Mouse (Mus musculus): ENCODE data around the gene Rtl1. TPM values are rescaled to one million over a fixed set of nuclear protein-coding genes. Genes with fewer than 3 reads are reported as not detected.
A peak's percentile ranks its signal among the peaks of the same experiment; 100 is the strongest.

Gene Rtl1
- polyA plus RNA-seq, 1 experiment from 2014 or later, result 1.0 TPM

DNA sequence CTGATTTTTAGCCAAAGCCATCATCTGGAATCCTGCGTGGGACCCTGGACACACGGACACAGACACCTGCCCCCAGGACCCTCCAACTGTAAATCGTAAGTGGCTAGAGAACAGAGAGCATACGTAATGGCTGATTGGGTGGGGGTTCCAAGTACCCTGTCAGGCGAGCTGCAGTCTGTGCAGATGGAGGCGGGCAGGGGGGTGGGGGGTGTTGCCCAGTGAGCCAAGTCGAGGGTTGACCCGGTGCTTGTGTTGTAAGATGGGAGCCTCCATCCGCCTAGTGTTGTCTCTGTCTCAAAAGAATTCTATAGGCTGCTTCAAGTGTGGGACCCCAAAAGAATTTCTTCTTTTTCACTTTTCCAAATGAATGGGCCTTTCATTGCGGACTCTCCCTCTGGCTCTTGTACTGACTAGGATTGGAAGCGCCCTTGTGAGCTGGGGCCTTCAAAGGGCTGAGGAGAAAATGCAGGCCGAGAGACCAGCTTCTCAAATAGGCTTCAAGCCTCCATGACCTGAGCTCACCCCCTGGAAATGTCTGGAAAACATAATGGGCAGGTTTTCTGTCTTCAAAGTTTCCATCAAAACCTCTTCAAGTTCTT, 41.8 kb downstream of the Rtl1 start:
- H3K9me3 ChIP-seq, result no peaks in the 10 kb centered on the region
- H3K4me3 ChIP-seq, result no peak overlapping the region
- H3K27me3 ChIP-seq (ENCODE audit: poor library complexity, severe bottlenecking), result peaks cover 12% of the 10 kb centered on the region; the same call in 1 of the 2 replicates
- DNase-seq (ENCODE audit: extremely low spot score, low spot score), result no peak
- H3K27ac ChIP-seq, result peak overlapping the region; percentile 79
- 46% methylated on average over 12 of the region's 12 CpGs for WGBS
- H3K36me3 ChIP-seq (replicated peaks), result peaks cover 89% of the 10 kb centered on the region
- peaks cover 97% of the 10 kb centered on the region for H3K4me1 ChIP-seq

DNA sequence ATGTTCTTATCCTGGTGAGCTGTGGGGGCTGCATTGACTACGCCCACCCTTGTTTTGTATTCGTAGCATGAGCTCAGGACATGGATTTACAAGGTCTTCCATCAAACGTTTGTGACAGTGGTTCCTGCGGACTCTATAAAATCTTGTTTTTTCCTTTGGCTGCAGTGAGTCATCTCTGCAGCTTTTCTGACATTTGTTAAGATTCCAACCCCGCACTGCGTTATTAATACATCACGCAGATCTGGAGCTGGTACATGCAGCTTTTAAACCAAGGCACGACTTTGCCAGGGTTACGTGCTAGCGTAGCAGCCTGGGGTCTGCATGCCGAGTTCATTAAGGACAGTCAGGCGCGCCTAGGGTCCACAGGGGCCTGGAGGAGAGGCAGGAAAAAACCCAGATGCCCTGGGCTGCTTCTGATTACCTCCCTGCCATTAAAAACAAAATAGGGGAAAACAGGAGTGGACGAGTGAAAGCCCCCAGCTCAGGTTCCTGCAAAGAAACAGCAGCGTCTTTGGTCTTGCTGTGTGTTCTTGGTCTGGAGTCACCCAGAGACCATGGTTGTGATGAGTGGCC, 44.2 kb downstream of the Rtl1 start:
- Histone ChIP-seq H3K27me3 (ENCODE audit: poor library complexity, severe bottlenecking) (peaks cover 12% of the 10 kb centered on the region; the same call in 1 of the 2 replicates), H3K4me3 (no peak overlapping the region), H3K36me3 (replicated peaks) (peaks cover 92% of the 10 kb centered on the region), H3K4me1 (peaks cover 100% of the 10 kb centered on the region), H3K9me3 (no peaks in the 10 kb centered on the region), H3K27ac (peak overlapping the region; percentile 86)
- no peak for DNase-seq (ENCODE audit: extremely low spot score, low spot score)
- WGBS, result 75% methylated on average over 15 of the region's 15 CpGs

- no peaks in the 10 kb centered on the region for H3K9me3 ChIP-seq
- no peak for DNase-seq (ENCODE audit: extremely low spot score, low spot score)
- peaks cover 24% of the 10 kb centered on the region for H3K27me3 ChIP-seq (ENCODE audit: poor library complexity, severe bottlenecking)
- peak overlapping the region; percentile 86 for H3K27ac ChIP-seq
- 29% methylated on average over 1 of the region's 1 CpGs for WGBS
- H3K4me1 ChIP-seq, result peaks cover 100% of the 10 kb centered on the region
- peaks cover 96% of the 10 kb centered on the region for H3K36me3 ChIP-seq (replicated peaks)
- 0 out of 2 replicates have a peak overlapping the region, but pooled peaks have one; percentile 19 for H3K4me3 ChIP-seq
Measured at GRCm38 (mm10) chr12:109553568-109553967, 46.6 kb downstream of the Rtl1 start.

DNA sequence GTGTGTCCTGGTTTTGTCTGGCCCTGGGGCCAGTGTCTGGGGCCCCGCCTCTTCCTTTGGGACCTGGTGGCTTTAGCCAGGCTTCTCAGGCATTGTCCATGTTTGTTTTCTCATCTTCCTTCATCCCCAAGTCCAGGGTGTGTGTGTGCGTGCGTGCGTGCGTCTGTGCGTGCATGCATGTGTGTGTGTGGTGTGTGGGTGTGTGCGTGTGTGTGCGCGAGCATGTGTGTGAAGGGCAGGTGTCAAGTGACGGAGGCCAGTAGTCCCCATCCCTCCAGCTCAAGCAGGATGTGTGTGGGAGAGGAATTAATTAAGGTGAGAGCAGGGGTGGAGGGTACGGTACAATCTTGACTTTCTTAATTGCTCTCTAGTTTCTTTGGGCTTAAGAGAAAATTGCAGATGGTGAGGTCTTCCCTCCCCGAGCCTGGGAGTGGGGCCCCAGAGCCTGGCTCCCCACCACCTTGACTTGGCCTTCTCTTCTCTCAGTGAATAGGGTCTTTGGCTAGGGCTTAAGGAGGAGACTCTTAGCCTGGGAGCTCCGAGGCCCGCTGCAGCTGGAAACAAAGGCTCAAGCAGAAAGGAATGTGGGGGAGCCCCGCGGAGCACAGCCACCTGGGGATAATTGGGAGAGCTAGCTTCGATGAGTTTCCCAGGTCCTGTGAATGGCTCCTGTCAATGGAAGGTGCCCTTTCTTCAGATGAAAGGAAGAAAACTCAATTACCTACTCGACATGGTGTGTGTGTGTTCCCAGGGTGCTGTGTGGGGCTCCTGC, 47.2 kb downstream of the Rtl1 start:
- Histone ChIP-seq H3K9me3 (no peaks in the 10 kb centered on the region), H3K27ac (peak overlapping the region; percentile 86), H3K4me3 (peak overlapping the region; percentile 19; the same call in 1 of the 2 replicates), H3K36me3 (replicated peaks) (peaks cover 96% of the 10 kb centered on the region), H3K4me1 (peaks cover 100% of the 10 kb centered on the region), H3K27me3 (ENCODE audit: poor library complexity, severe bottlenecking) (peaks cover 24% of the 10 kb centered on the region)
- 25% methylated on average over 18 of the region's 18 CpGs for whole genome bisulfite sequencing
- DNase-seq (ENCODE audit: extremely low spot score, low spot score), result peak; percentile 71

DNA sequence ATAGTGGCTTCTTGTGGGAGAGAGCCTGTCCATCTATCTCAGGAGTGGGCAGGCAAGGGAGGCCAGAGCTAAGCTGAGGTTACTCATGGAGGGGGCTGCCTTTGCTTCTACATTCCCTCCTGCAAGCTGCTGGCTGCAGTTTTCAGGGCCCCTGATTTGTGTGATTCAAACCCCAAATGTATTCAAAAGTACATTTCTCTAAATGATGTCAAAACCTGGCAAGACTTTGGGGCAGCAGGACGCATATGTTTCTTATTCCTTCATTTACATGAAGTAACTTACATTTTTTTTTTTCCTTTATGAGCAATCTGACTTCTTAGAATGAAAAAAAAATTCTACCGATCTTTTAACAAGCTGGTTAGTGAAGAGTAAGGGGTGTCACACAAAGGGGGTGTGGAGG, 48.4 kb downstream of the Rtl1 start:
- peaks cover 100% of the 10 kb centered on the region for H3K4me1 ChIP-seq
- peaks cover 21% of the 10 kb centered on the region for H3K27me3 ChIP-seq (ENCODE audit: poor library complexity, severe bottlenecking)
- no peak overlapping the region for H3K4me3 ChIP-seq
- H3K36me3 ChIP-seq (replicated peaks), result peaks cover 92% of the 10 kb centered on the region
- WGBS, result 68% methylated on average over 2 of the region's 2 CpGs
- peak overlapping the region; percentile 86 for H3K27ac ChIP-seq
- no peaks in the 10 kb centered on the region for H3K9me3 ChIP-seq
- no peak for DNase-seq (ENCODE audit: extremely low spot score, low spot score)

DNA sequence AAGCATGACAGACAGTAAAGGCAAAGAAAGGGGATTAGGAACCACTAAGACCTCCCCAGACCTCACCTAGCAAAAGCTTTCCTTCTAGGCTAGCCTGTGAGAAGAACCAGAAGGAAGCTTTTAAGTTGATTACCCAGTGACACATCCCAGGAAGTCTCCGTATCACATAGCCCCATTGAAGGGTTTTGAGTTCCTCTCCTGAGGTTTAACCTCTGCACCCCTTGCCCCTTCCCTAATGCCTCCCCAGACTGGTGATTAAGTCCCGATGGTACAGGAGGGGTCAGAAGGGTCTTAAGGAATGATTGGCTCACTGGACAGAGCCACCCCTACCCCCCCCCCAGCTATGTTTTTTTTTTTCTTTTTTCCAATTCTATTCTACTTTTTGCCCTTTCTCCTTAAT, 53.0 kb downstream of the Rtl1 start:
- H3K9me3 ChIP-seq, result peaks cover 20% of the 10 kb centered on the region
- WGBS, result 2% methylated on average over 2 of the region's 2 CpGs
- H3K27ac ChIP-seq, result peak overlapping the region; percentile 86
- DNase-seq (ENCODE audit: extremely low spot score, low spot score), result no peak
- peak overlapping the region; percentile 34; the same call in 1 of the 2 replicates for H3K4me3 ChIP-seq
- peaks cover 12% of the 10 kb centered on the region for H3K27me3 ChIP-seq (ENCODE audit: poor library complexity, severe bottlenecking)
- peaks cover 83% of the 10 kb centered on the region for H3K36me3 ChIP-seq (replicated peaks)
- H3K4me1 ChIP-seq, result peaks cover 79% of the 10 kb centered on the region

DNA sequence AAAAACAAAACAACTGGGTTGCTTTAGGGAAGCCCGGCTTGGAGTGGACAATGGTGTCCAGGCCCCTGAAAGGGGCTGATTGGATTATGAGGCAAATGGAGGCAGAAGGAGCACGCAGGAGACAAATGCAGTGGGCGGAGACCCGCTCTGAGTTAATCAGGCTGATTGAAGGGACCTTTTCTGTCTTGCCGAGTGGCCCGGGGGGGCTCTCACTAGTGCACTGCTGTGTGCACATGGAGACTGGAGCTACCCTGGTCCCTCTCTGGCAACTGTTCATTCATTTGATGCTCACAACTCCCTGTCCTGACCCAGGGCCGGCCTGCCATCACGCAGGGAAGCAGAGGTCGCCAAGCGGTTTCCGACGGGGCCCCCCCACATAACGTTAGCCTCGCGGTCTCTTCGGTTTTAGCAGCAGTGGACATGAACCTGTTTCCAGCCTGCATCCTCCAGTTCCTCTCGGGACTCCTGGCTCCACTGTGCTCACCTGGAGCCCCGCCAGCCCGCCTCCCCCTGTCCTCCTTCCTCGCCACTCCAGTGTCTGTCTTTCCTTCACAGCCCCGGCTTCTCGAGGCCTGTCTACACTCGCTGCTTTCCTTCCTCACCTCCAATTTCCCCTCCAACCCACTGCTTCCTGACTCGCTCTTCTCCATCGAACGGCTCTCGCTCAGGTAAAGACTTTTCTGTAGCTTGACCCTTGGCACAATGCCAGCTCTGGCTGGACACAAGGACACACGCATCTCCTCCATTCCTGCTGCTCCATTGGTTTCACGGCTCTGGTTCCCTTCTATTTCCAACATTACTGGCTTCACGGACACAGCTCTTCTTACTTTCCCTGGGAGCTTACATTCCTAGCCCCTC, 54.0 kb downstream of the Rtl1 start:
- peak; percentile 81 for DNase-seq (ENCODE audit: extremely low spot score, low spot score)
- H3K36me3 ChIP-seq (replicated peaks), result peaks cover 77% of the 10 kb centered on the region
- H3K27ac ChIP-seq, result peak overlapping the region; percentile 86
- WGBS, result 31% methylated on average over 30 of the region's 30 CpGs
- H3K4me1 ChIP-seq, result peaks cover 72% of the 10 kb centered on the region
- H3K9me3 ChIP-seq, result peaks cover 30% of the 10 kb centered on the region
- H3K27me3 ChIP-seq (ENCODE audit: poor library complexity, severe bottlenecking), result peaks cover 12% of the 10 kb centered on the region
- peak overlapping the region; percentile 34 for H3K4me3 ChIP-seq

GRCm38 (mm10) chr12:109543281-109543923, 56.7 kb downstream of the Rtl1 start:
- Histone ChIP-seq H3K4me3 (peak overlapping the region; percentile 57; the same call in 1 of the 2 replicates), H3K36me3 (replicated peaks) (peaks cover 64% of the 10 kb centered on the region), H3K27me3 (ENCODE audit: poor library complexity, severe bottlenecking) (peaks cover 13% of the 10 kb centered on the region), H3K4me1 (peaks cover 59% of the 10 kb centered on the region), H3K27ac (no peak overlapping the region), H3K9me3 (peaks cover 57% of the 10 kb centered on the region)
- no peak for DNase-seq (ENCODE audit: extremely low spot score, low spot score)
- 78% methylated on average over 4 of the region's 4 CpGs for WGBS

- Histone ChIP-seq H3K4me1 (peaks cover 53% of the 10 kb centered on the region), H3K27ac (peak overlapping the region; percentile 85; the same call in 1 of the 2 replicates), H3K4me3 (peak overlapping the region; percentile 57), H3K27me3 (ENCODE audit: poor library complexity, severe bottlenecking) (peaks cover 13% of the 10 kb centered on the region), H3K36me3 (replicated peaks) (peaks cover 60% of the 10 kb centered on the region), H3K9me3 (peaks cover 64% of the 10 kb centered on the region)
- 27% methylated on average over 17 of the region's 17 CpGs for WGBS
- peak; percentile 69 for DNase-seq (ENCODE audit: extremely low spot score, low spot score)
Measured at GRCm38 (mm10) chr12:109542635-109543249, 57.4 kb downstream of the Rtl1 start.

DNA sequence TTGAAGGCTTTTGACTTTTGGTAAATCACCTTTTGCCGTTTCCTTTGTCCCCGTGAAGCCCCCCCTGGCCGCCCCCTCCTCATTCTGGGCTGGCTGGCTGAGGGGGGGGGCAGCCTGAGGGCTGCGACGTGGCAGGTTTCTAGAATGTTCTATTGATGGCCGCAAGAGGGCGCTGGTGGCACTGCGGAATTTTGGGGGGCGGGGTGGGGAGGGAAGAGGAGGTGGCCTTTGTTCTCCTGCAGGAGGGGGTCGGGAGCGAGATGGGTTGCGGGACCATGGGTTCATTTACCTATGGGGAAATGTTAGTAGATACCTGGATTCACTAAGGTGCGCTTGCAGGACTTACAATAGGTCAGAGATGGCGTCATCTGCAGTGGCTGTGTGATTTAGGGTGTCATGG, 58.1 kb downstream of the Rtl1 start:
- peaks cover 45% of the 10 kb centered on the region for H3K4me1 ChIP-seq
- H3K27ac ChIP-seq, result peak overlapping the region; percentile 85
- H3K27me3 ChIP-seq (ENCODE audit: poor library complexity, severe bottlenecking), result peaks cover 13% of the 10 kb centered on the region
- H3K36me3 ChIP-seq (replicated peaks), result peaks cover 56% of the 10 kb centered on the region
- peak overlapping the region; percentile 57 for H3K4me3 ChIP-seq
- 39% methylated on average over 14 of the region's 14 CpGs for WGBS
- peaks cover 71% of the 10 kb centered on the region for H3K9me3 ChIP-seq
- DNase-seq (ENCODE audit: extremely low spot score, low spot score), result no peak

- Histone ChIP-seq H3K36me3 (replicated peaks) (peaks cover 51% of the 10 kb centered on the region), H3K4me3 (peak overlapping the region; percentile 57), H3K27me3 (ENCODE audit: poor library complexity, severe bottlenecking) (peaks cover 13% of the 10 kb centered on the region), H3K27ac (peak overlapping the region; percentile 85), H3K4me1 (peaks cover 41% of the 10 kb centered on the region), H3K9me3 (peaks cover 74% of the 10 kb centered on the region)
- WGBS, result 44% methylated on average over 16 of the region's 16 CpGs
- no peak for DNase-seq (ENCODE audit: extremely low spot score, low spot score)
Measured at GRCm38 (mm10) chr12:109541540-109541899, 58.6 kb downstream of the Rtl1 start.
